Mouse (Mus musculus) cerebellum, adult 18-20 months (tissue): ENCODE measurements around the gene Cxxc4.

Experiments
- DNase-seq, 2 experiments: peaks; one replicate each; pipeline ENCODE4 v3.0.0; 2021

The Cxxc4 gene

DNA sequence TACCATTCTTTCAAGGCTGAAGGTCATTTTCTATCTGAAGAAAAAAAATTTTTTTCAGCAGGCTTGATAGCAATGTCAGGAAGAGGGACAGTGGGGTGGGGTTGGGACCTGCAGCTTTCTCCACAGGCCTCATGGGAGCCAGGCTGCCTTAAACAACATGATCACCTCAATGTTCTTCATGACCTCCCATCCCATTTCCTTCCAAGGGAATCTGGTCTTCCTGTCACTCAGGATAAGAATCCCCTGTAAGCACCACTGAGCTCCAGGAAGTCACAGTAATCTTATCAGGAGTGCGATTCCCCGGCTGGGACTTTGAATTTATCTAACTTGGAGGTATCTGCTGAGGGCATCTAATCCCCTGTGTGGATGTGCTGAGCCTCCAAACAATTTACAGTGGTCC is 17.9 kb downstream of the Cxxc4 start:
- DNase-seq: no peak

DNA sequence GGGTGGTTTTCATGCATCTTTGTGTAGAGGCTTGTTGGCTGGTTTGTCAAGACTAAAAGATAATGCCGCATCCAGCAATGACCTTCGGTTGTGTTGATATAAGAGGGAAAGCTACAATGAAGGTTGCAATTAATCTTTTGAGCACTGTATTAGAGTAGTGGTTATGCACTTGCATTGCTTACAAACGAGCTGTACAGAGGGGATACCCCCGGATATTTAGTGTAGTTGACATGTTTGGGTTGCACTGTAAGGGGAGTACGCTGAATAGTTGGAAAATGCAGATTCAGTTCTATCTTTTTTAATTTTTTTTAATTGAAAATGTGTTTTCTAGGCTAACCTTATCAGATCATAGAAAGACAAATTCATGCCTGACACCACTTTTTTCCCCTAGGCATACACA is 22.4 kb downstream of the Cxxc4 start:
- no peak for DNase-seq

DNA sequence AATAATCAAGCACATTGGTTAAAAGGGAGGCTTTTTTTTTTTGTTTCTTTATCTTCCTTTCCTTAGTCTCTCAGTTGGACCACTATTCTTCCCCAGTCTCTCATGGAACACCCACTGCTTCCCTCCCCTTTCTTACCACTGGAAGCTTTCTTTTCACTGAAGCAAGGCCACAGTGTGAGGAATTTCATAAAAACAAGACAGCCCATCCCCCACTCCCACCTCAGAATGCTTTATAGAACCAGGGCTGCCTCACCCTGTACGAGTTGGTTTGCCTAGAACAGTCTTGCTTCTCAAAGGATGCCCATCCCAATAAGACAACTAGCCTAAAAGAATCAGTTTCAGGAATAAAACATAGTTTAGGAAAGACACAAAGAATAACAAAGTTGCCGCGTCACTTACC is 23.0 kb downstream of the Cxxc4 start:
- DNase-seq: no peak

DNA sequence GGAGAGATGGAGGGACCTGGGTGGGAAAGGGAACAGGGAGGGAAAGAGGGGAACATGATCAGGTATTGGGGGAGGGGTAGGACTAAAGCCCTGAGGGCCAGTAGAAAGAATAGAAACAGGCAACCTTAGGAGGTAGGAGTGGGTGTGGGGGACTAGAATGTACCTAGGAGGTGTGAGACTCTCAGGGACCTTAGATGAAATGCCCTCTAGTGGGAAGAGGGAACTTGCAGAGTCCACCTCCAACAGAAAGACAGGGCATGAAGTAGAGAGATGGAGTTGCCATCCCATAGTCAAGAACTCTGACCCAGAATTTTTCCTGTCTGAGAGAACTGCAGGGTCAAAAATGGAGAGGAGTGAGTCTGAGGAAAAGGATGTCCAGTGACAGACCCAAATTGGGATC is 43.4 kb downstream of the Cxxc4 start:
- no peak for DNase-seq

DNA sequence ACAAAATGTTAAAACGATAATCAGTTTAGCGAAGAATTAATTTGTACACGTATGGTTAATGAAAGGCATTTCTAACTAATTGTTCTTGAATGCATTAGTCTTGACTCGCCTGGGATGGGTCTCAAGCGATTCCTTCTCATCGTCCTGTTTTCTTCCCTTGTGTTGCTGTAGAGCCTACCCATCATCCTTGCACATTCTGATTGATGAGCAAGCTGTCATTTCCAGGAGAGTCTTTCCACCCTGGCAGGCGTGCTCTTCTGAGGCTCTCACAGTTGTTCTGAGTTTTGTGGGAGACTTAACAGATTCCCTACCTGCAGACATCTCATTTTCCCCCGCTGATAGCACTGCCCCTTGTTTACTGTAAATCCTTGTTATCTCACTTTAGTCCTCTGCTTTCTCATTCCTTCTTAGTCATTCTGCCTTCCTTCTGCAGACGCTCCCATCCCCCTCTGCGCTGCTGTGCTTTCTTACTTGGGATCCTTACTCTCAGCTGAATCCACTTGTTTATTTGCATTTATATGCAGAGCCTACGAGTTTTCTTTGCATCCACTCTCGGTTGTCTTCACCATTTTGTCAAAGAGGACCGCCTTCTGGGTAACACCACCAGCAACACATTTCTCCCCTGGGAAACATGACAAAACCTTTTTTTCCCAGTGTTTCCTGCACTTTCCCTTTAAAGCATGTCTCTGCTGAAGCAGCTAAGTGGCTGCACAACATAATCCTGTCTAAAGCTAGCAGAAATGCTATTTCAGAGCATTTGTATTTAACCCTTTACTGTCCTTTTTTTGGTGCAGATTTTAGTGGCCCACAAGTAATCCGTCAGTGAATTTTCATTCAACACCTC is 45.5 kb downstream of the Cxxc4 start:
- DNase-seq: no peak

DNA sequence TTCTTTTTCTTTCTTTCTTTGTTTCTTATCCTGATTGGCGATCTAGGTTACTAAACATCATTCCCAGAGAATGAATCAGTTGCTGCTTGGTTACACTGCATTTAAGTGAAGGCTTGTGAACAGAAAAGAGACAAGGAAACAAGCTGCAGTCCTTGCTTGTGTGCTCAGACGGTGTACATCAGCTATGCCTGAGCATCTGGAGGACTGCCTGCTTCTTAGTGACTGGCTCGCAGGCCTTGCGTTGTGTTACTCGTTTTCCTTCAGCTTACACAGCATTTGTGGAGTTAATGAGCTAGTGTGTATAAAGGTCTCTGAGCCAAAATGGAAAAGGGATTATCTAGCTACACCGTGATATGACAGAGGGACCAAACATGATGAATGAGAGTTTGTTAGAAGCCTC is 58.9 kb downstream of the Cxxc4 start:
- no peak for DNase-seq

DNA sequence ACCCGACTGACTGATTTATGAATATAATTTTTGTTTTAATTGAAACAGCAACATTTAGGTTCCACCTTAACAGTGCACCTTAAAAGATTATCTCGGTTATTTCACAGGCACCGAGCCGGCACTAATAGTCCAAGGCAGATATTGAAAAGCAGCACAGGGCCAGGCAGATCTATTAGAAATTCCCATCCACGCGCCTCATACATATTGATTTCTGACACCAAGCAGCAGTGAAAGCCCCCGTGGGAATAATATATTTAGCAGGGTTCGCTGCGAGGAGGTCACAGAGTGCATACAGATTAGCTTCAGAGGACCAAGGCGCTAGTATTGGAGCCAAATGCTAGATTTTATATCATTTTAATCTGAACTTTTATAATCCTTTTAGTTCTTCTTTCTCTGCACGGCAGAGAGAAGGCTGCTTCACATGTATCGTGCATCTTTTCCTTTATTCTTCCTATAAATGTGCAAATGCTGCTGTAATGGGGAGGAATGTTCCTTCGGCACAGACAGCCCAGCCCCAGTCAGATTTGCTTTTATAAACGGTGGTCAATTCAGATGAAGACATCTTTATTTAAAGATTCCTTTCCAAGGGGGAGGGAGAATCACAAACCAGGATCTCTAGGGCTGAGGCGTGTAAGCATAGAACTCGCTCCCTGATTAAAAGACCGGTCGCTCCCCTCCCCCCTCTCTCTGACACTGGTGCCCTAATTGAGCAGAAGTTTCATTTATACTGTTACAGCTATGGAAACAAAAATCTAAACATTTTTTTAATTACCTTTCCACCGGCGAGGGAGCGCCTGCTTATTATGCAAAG is 66.6 kb downstream of the Cxxc4 start:
- DNase-seq: peak in 1 of 2 experiments; percentile 19

DNA sequence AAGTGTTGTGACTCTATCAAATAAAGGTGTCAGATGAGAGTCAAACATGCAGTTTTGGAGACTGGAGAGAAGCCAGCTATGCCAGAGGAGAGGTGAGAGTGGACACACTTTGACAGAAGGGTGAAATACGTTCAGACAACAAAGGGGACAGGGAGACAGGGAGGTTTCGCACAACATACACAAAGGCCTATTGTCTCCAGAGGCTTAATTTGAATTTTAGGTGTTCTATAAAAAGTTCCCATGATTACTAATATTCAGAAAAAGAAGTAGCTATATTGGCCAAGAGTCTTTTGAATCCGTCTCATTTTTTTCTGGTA is 67.2 kb downstream of the Cxxc4 start:
- no peak for DNase-seq

DNA sequence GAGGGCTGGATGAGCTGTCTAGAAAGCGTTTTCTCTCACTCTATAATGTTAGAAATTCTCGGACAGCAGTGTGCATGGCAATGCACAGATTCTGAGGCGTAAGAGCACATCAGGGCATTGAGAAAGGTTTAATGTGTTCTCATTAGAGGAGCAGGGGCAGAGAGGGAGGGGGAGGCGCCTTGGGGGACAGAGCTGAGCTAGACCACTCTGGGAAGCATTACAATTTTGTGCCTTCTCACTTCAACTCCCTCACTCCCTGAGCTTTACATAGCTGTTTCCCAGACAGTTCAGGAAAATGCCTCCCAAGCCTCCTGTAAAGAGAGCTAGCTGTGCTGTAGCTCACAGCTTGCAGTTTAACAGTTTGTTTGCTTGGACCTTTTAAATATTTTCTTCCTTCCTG is 70.2 kb downstream of the Cxxc4 start:
- no peak for DNase-seq

DNA sequence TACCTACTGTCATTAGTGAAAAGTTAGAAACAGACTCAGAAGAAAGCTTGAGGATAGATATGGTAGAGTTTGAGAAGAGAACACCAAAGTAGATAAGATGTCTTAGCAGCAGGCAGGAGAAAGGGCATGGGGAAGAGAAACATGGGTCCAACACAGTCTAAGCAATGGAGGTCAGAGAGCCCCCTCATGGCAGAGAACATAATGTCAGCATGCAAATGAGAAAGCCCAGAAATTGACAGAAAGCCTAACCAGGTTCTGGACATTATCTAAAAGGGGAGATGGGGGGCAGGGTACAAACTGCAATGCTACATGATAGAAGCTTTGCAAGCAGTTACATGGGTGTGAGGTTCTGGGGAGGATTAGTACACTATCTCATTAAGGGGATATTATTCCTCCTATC is 71.5 kb downstream of the Cxxc4 start:
- DNase-seq: no peak
